Mouse (Mus musculus) embryo, embryonic 9.5 days (tissue): ENCODE results near the gene Sgsm2.
A peak's percentile ranks its signal among the peaks of the same experiment; 100 is the strongest.

ENCODE experiments used
- DNase-seq: peaks from one replicate; pipeline ENCODE4 v3.0.0-alpha.2; 2017; ENCODE audit errors: extremely low spot score

Sgsm2 gene

GRCm38 (mm10) chr11:74841366-74841765 lies 55.5 kb downstream of the Sgsm2 start:
- DNase-seq = no peak

- no peak for DNase-seq
Observed at GRCm38 (mm10) chr11:74840739-74841138, 56.1 kb downstream of the Sgsm2 start.

GRCm38 (mm10) chr11:74839860-74840715 lies 56.8 kb downstream of the Sgsm2 start:
- DNase-seq = no peak

GRCm38 (mm10) chr11:74838971-74839370 lies 57.9 kb downstream of the Sgsm2 start:
- no peak for DNase-seq

- DNase-seq = peak; percentile 93
Observed at GRCm38 (mm10) chr11:74838441-74838840, 58.4 kb downstream of the Sgsm2 start.

GRCm38 (mm10) chr11:74837694-74838431 lies 59.0 kb downstream of the Sgsm2 start:
- DNase-seq = peak; percentile 85

GRCm38 (mm10) chr11:74837056-74837693 lies 59.7 kb downstream of the Sgsm2 start:
- no peak for DNase-seq

GRCm38 (mm10) chr11:74836225-74837055 lies 60.4 kb downstream of the Sgsm2 start:
- DNase-seq = no peak

GRCm38 (mm10) chr11:74835593-74836224 lies 61.2 kb downstream of the Sgsm2 start:
- no peak for DNase-seq

GRCm38 (mm10) chr11:74834650-74835277 lies 62.1 kb downstream of the Sgsm2 start:
- no peak for DNase-seq

- no peak for DNase-seq
Observed at GRCm38 (mm10) chr11:74834359-74834638, 62.6 kb downstream of the Sgsm2 start.

- DNase-seq = no peak
Observed at GRCm38 (mm10) chr11:74833536-74834358, 63.1 kb downstream of the Sgsm2 start.

- DNase-seq = peak; percentile 61
Observed at GRCm38 (mm10) chr11:74832503-74833143, 64.2 kb downstream of the Sgsm2 start.

GRCm38 (mm10) chr11:74831606-74832451 lies 65.0 kb downstream of the Sgsm2 start:
- DNase-seq = peak; percentile 100

GRCm38 (mm10) chr11:74831191-74831605 lies 65.7 kb downstream of the Sgsm2 start:
- peak; percentile 56 for DNase-seq

GRCm38 (mm10) chr11:74830256-74831161 lies 66.4 kb downstream of the Sgsm2 start, which contains the start of gene Mnt:
Gene Mnt, plus strand, starts transcription at chr11:74830920.
- peak; percentile 96 for DNase-seq

- peak; percentile 82 for DNase-seq
Observed at GRCm38 (mm10) chr11:74829812-74830211, 67.0 kb downstream of the Sgsm2 start.
